Comparison of ENCODE assay signal across 9 mouse cellular contexts in genomic region chr8:50293501-50293900, GRCm38 (mm10).
DNase-seq lines count a peak whose midpoint lies in the region; ATAC-seq and TF ChIP-seq lines count a peak whose summit lies in the region.
"Had no signal": no experiment of that assay in that cellular context is flagged by ENCODE, and none has a peak within 500 bp of the region (broad histone marks: within the 10 kb centered on the region; RNA-seq: fewer than 3 reads in every experiment).

No protein-coding gene starts in this region.

- H3K4me3 ChIP-seq in CH12.LX (replicated peaks in 1 of 3; ENCODE audit: low read depth in 2 of 3, low read length in 2 of 3, poor library complexity in 1 of 3) (no peak overlapping the region), MEL (ENCODE audit: control insufficient read depth in 1 of 2, insufficient read depth in 1 of 2, low read depth in 2 of 2, low read length in 2 of 2) (no peak overlapping the region)
- H3K4me3 ChIP-seq in liver, postnatal 0 days (ENCODE audit: low read depth, low read length) = no peak overlapping the region
- H3K4me3 ChIP-seq: liver, embryonic 13.5 days had no signal

- DNase-seq in CH12.LX (ENCODE audit: extremely low read depth) (peak; percentile 16), MEL (ENCODE audit: low read depth, low spot score) (peak; percentile 83)
- DNase-seq in cerebellum, postnatal 14 days = peak; percentile 91
- DNase-seq in gastrocnemius, postnatal 14 days = peak; percentile 9
- DNase-seq in kidney, postnatal 14 days = peak; percentile 78
- peak; percentile 14 for DNase-seq in liver, postnatal 0 days
- DNase-seq in right cerebral cortex, adult 2 months (ENCODE audit: low spot score in 2 of 2) = peak; percentile 76 to 90
- no peak for DNase-seq in ovary, postnatal 36 days (ENCODE audit: low spot score)
- DNase-seq: liver, embryonic 13.5 days had no signal

- WGBS in liver, postnatal 0 days (ENCODE audit: insufficient replicate concordance) = 7% methylated on average over 4 of the region's 4 CpGs

- H3K9ac ChIP-seq in CH12.LX (ENCODE audit: insufficient read depth, low read depth) (no peak overlapping the region), MEL (ENCODE audit: control insufficient read depth, low read depth, low read length, poor library complexity, severe bottlenecking) (no peak overlapping the region)
- no peak overlapping the region for H3K9ac ChIP-seq in liver, postnatal 0 days (replicated peaks)
- H3K9ac ChIP-seq: liver, embryonic 13.5 days had no signal

- peaks cover 27% of the 10 kb centered on the region for H3K9me3 ChIP-seq in CH12.LX (replicated peaks; ENCODE audit: low read length)
- H3K9me3 ChIP-seq in MEL (replicated peaks; ENCODE audit: insufficient read depth, low read length) = no peaks in the 10 kb centered on the region
- no peaks in the 10 kb centered on the region for H3K9me3 ChIP-seq in liver, postnatal 0 days (ENCODE audit: low read length)
- H3K9me3 ChIP-seq: liver, embryonic 13.5 days had no signal

- dilution Hi-C loops in CH12.LX (cut with MboI; ENCODE audit: extremely low pct_ligation_motif_present, extremely low pct_unique_long_range_greater_than_20kb, low sequenced_read_pairs) = no loop called here

- H3K36me3 ChIP-seq in CH12.LX (replicated peaks in 1 of 2; ENCODE audit: control insufficient read depth in 1 of 2, insufficient read depth in 1 of 2, low read length in 1 of 2) (no peaks in the 10 kb centered on the region), MEL (ENCODE audit: control insufficient read depth in 1 of 2, insufficient read depth in 2 of 2, low read length in 2 of 2) (no peaks in the 10 kb centered on the region)
- H3K36me3 ChIP-seq in liver, postnatal 0 days (replicated peaks; ENCODE audit: insufficient read depth, low read length) = no peaks in the 10 kb centered on the region
- H3K36me3 ChIP-seq: liver, embryonic 13.5 days had no signal

- H3K27ac ChIP-seq in CH12.LX (ENCODE audit: insufficient read depth, low read depth) (no peak overlapping the region), MEL (ENCODE audit: control insufficient read depth, low read depth, low read length) (no peak overlapping the region)
- no peak overlapping the region for H3K27ac ChIP-seq in liver, postnatal 0 days (ENCODE audit: low read depth)
- H3K27ac ChIP-seq: liver, embryonic 13.5 days had no signal

- TF ChIP-seq EP300 in CH12.LX (IDR thresholded peaks at IDR 0.05; ENCODE audit: low read length) (no peak), MEL (IDR thresholded peaks at IDR 0.05; ENCODE audit: low read depth in 1 of 2, low read length in 2 of 2) (no peak)
- no peak for TF ChIP-seq EP300 in liver, postnatal 0 days (IDR thresholded peaks at IDR 0.05; ENCODE audit: low read depth)

- no peak overlapping the region for H3K4me2 ChIP-seq in CH12.LX (ENCODE audit: insufficient read depth, low read depth, poor library complexity, severe bottlenecking)
- H3K4me2 ChIP-seq in liver, postnatal 0 days (ENCODE audit: low read depth, low read length) = no peak overlapping the region
- H3K4me2 ChIP-seq: liver, embryonic 13.5 days had no signal

- ATAC-seq in liver, postnatal 0 days = no peak

- TF ChIP-seq POLR2A in CH12.LX (IDR thresholded peaks at IDR 0.05; ENCODE audit: low read depth, low read length) (no peak), MEL (IDR thresholded peaks at IDR 0.05; ENCODE audit: control insufficient read depth in 1 of 2, insufficient read depth in 1 of 2, low read depth in 1 of 2, low read length in 2 of 2, poor library complexity in 1 of 2) (no peak)

- H3K27me3 ChIP-seq in CH12.LX (replicated peaks) = no peaks in the 10 kb centered on the region
- H3K27me3 ChIP-seq in MEL (ENCODE audit: control insufficient read depth in 1 of 2, insufficient read depth in 2 of 2, low read length in 2 of 2) = no peaks in the 10 kb centered on the region
- H3K27me3 ChIP-seq in liver, postnatal 0 days (ENCODE audit: insufficient read depth, low read length) = no peaks in the 10 kb centered on the region
- H3K27me3 ChIP-seq: liver, embryonic 13.5 days had no signal

- intact Hi-C loops in gastrocnemius, postnatal 14 days (cut with DNase I; ENCODE audit: low total_unique reads) = no loop called here

- H3K4me1 ChIP-seq in CH12.LX (ENCODE audit: control insufficient read depth in 1 of 2, insufficient read depth in 2 of 2) (no peaks in the 10 kb centered on the region), MEL (ENCODE audit: control insufficient read depth in 1 of 2, insufficient read depth in 2 of 2, low read length in 2 of 2) (no peaks in the 10 kb centered on the region)
- no peaks in the 10 kb centered on the region for H3K4me1 ChIP-seq in liver, postnatal 0 days (ENCODE audit: insufficient read depth)
- H3K4me1 ChIP-seq: liver, embryonic 13.5 days had no signal

- in situ Hi-C loops in CH12.LX (cut with MboI; ENCODE audit: low pct_ligation_motif_present, low pct_unique_long_range_greater_than_20kb, low sequenced_read_pairs) = no loop called here

- TF ChIP-seq RAD21 in CH12.LX (IDR thresholded peaks at IDR 0.05; ENCODE audit: low read depth, low read length) = peak; percentile 47
- TF ChIP-seq RAD21 in MEL (IDR thresholded peaks at IDR 0.05; ENCODE audit: low read depth, low read length) = peak; percentile 88

- TF ChIP-seq CTCF in CH12.LX (conservative IDR thresholded peaks at IDR 0.05 in 1 of 2, IDR thresholded peaks at IDR 0.05 in 1 of 2; ENCODE audit: low read depth in 2 of 2, low read length in 2 of 2) (peak in 1 of 2 experiments; percentile 59; a peak in 2 of 4 replicates), MEL (IDR thresholded peaks at IDR 0.05 in 2 of 3, conservative IDR thresholded peaks at IDR 0.05 in 1 of 3; ENCODE audit: control insufficient read depth in 1 of 3, insufficient read depth in 1 of 3, low read depth in 2 of 3, low read length in 3 of 3, poor library complexity in 1 of 3, severe bottlenecking in 1 of 3) (peak in 2 of 3 experiments; percentile 64 to 91; a peak in 4 of 6 replicates)
- peak; percentile 72 for TF ChIP-seq CTCF in liver, postnatal 0 days (IDR thresholded peaks at IDR 0.05; ENCODE audit: low read depth)

- H3K79me2 ChIP-seq in CH12.LX (replicated peaks; ENCODE audit: control insufficient read depth, extremely low read depth, insufficient read depth, poor library complexity, severe bottlenecking) (no peaks in the 10 kb centered on the region), MEL (ENCODE audit: control insufficient read depth, insufficient read depth, low read length, poor library complexity) (no peaks in the 10 kb centered on the region)

TF ChIP-seq in CH12.LX, 34 proteins besides CTCF, POLR2A, EP300 and RAD21:
- no peak for TF ChIP-seq MAFK (IDR thresholded peaks at IDR 0.05; ENCODE audit: insufficient replicate concordance, low read length)
- peak; percentile 19 for TF ChIP-seq SMC3 (IDR thresholded peaks at IDR 0.05; ENCODE audit: low read depth, low read length)

TF ChIP-seq in MEL, 35 proteins besides CTCF, POLR2A, EP300 and RAD21:
- TF ChIP-seq ZC3H11A (IDR thresholded peaks at IDR 0.05; ENCODE audit: low read depth, low read length) (peak; percentile 51), E2F4 (IDR thresholded peaks at IDR 0.05; ENCODE audit: borderline replicate concordance, low read depth, low read length) (no peak), CHD1 (IDR thresholded peaks at IDR 0.05; ENCODE audit: low read depth, low read length) (no peak), USF2 (IDR thresholded peaks at IDR 0.05; ENCODE audit: borderline replicate concordance in 1 of 2, insufficient read depth in 1 of 2, low read depth in 1 of 2, low read length in 2 of 2) (no peak), ZNF384 (IDR thresholded peaks at IDR 0.05; ENCODE audit: low read depth, low read length) (no peak), MXI1 (IDR thresholded peaks at IDR 0.05; ENCODE audit: low read depth, low read length) (no peak), JUND (IDR thresholded peaks at IDR 0.05; ENCODE audit: low read depth, low read length) (no peak), SMC3 (IDR thresholded peaks at IDR 0.05; ENCODE audit: low read depth, low read length) (peak; percentile 70)
TF ChIP-seq in MEL: peak in this region for 2.

Comparison
In these comparisons a context has a peak if more than half of its experiments do, and no peak if none do; other contexts are left out.
1. Of the 35 proteins assayed by ChIP-seq in both MEL and CH12.LX: peak only in MEL: ZC3H11A; only in CH12.LX: none; in both: RAD21 and SMC3; in neither: 31; mixed calls (peak in some experiments, not most) for 1.